Mouse (Mus musculus) left cerebral cortex, postnatal 4 days (tissue): ENCODE results near the gene Prss53. TPM values are rescaled to one million over a fixed set of nuclear protein-coding genes. Genes with fewer than 3 reads are reported as not detected.

Experiments used
- DNase-seq: peaks from one replicate; pipeline ENCODE4 v3.0.0-alpha.2; 2022
- intact Hi-C: fragments of 180-260 bp; cut with DNase I; formaldehyde crosslinking; loops from one replicate; pipeline ENCODE4 v1.15.1; 2025
- total RNA-seq, 2 experiments: library from RNA; stranded (reverse); gene quantifications; 2 replicates each; pipeline ENCODE4 v1.2.3; 2021

Gene Prss53
- under 1 TPM; 0.54 to 0.90 TPM for total RNA-seq

DNA sequence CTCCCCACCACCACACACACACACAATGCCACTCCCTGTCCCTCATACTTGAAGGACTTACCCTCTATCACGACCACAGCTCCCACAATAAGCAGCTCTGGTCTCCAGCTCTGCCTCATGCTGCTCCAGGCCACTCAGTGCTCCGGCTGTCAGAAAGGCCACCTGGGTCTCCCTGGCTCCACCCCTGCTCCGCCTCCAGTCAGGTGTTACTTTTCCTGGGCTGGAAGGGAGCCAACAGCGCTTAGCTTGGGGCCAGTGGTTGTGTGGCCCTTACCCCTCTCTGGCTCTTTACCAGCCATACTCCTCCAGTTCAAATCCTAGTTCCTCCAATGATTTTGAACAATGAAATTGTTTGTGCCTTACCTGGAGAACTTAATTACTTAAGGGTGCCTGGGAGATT is at the start of gene Prss53:
Prss53 (minus strand) TSS at position 173 of the 400 bp plus-strand sequence.
- intact Hi-C loops = no loop called here
- DNase-seq = no peak

DNA sequence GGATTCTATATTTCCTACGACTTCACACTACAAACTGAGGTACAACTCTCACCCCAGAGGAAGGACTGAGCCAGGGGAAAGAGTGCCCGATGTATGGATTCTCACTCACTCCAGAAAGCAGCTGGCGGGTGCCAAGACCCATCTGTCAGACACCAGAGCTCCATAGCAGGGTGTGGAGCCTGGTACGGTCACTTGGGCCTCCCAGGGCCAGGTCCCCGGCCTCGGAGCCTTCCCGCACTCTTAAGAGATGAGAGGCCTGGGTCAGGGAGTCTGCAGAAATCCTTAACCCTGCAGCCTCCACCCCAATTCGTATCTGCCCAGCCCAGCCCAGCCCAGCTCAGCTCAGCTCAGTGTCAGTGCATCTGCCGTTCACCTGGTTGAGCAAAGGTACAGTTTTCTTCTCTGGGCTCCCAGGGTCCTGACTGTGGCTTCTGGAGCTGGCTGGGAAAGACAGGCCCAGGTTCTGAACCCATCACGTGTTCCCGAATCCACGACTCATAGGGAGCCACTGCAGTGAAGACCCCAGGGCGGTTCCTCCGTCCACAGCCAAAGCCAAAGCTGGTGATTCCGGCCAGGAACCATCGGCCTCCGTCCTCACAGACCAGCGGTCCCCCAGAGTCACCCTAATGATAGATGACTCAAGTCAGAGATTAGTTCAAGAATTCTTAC is 45.6 kb upstream of the Prss53 start:
- DNase-seq = no peak
- intact Hi-C loops = no loop called here

DNA sequence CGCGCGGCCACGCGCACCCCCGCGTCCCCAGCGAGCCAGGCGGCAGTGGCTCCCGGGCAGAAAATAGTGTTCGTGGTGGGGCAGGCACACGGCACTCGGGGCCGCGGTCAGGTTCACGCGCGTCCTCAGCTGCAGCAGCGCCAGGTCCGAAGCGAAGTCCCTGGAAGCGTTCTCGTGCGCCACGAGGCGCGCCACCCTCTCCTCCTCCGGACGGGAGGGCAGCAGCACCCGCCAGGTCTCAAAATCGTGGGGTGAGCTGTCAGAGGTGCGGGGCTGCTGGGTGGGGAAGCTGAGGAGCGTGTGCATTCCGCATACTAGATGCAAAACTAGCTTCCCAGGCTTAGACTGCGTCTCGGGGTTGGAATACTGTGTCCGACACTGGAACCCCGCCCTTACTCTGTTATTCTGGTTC is 45.0 kb upstream of the Prss53 start:
- intact Hi-C loops = no loop called here

DNA sequence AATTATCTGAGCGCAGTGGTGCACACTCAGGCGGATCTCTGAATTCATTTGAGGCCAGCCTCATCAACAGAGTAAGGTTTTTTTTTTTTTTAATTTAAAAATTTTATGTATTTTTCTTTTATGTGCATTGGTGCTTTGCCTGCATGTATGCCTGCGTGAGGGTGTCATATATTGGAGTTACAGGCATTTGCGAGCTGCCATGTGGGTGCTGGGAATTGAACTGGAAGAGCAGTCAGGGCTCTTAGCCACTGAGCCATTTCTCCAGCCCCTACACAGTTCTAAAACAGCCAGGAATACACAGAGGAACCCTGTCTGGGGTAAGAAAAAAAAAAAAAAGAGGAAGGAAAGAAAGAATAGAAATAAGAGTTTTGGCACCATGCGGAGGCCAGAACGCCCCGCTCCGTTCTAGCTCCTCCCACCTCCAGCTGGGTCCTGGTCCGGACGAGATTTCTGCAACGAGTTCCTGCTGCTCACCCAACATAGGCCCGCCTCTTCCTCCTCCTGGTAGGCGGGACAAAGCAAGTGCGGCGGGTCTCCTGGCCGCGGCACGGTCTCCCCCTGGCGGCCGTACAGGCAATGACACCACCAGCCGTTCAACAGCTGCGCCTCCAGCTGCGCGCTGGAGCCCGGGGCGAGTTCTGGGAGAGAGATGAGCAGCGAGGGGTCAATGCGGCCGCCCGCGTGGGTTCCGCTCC is 44.4 kb upstream of the Prss53 start:
- intact Hi-C loops = no loop called here
- DNase-seq = peak; percentile 94

More for the DNA sequence above, 45.0 kb upstream of the Prss53 start:
- no peak for DNase-seq

DNA sequence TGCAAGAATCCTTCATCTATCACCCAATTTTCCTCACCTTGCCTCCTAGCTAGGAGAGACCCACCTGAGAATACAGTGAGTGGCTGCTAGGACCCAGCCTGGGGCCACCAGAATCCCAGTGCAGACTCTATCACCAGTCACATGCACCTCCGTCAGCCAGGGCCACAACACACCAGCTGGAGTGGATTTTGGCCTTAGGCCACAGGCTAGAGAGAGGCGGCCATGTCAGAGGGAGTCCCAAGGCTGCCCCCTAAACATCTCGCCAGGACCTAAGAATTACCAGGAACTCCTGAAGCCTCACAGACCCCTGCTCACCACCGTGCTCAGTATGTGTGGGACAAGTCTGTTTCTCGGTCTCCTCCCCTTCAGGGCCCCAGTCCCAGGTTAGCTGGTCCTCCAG is 43.3 kb upstream of the Prss53 start:
- no peak for DNase-seq
- intact Hi-C loops = no loop called here

DNA sequence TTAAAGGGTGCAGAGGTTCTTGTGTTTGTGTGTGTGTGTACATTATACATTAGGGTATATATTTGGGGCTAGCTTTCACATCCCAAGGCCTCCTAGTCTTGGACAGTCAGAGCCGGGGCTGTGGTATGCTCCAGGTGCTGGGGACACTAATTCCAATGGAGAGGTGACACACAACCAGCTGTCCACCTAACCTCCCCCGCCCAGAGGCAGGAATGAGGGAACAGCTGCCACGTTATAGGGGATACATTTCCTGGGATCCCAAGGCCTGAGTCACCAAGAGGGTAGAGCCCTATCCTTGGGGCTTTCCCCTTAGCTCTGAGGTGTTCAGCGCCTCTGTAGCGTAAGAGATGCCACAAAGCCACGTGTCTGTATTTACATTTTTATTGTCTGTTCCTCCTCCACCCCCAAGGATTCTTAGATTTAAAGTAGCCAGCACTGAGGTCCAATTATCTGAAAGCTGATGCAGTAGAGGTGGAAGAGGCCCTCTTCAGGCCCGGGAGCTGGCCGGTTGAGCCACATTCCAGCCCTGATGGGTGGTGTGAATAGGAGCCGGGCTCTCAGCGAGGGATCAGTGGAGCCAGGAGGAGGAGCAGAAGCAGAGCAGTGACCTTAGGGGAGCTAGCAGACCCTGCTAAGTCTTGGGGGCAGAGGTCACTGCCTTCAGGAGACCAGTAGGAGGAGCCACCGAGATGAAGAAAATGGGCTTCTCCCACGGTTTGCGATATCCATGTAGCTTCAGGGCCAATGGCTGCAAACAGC is 41.7 kb upstream of the Prss53 start:
- intact Hi-C loops = no loop called here
- DNase-seq = no peak

DNA sequence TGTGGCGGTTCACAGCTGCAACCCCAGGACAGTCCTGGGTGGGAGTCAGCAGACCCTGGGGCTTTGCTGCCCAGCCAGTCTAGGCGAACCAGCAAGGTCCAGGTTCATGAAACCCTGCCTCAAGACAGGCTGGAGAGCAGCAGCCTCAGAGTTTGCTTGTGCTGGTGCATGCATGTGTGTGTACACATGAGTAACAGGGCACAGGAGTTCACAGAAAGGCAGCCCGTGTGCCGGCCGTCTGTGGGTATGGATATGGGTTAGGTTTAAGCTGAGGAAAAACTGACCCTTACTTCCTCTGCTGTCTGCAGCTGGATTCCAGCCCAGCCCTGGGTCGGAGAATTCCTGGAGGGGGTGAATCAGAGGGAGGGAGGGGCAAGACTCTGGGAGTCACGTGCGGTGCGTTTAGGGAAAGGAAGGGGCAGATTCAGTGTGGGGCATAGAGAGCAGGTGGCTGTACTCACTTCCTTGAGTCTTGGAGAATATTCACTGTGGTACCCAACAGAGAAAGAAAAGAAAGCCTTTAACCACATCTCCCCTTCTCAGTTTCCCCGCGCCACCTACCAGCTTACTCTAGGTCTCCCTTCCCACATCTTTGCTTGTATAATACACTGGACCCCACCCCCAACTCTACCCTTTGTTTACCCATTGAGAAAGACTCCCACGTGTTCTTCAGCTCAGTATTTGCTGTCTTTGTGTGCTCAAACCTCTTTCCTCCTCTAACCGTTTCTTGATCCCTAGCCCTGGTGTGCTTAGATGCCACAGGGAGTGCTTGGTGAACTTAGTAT is 40.8 kb upstream of the Prss53 start:
- DNase-seq = no peak
- intact Hi-C loops = no loop called here

DNA sequence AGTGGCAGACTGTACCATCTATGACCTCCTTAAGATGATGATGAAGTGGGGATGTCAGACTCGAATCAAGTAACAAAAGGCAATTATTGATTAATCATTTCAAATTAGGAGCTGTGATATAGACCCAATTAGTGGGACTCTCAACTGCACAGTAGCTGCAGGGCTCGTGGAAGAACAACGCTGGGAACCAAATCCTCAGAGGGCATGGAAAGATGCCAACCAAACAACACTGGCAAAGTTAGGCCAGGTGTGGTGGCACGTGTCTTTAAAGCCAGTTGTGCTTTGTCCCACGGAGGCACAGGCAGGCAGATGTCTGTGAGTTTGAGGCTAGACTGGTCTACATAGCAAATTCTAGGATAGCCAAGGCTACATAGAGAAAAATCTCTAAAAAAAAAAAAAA is 39.9 kb upstream of the Prss53 start:
- intact Hi-C loops = no loop called here
- no peak for DNase-seq

DNA sequence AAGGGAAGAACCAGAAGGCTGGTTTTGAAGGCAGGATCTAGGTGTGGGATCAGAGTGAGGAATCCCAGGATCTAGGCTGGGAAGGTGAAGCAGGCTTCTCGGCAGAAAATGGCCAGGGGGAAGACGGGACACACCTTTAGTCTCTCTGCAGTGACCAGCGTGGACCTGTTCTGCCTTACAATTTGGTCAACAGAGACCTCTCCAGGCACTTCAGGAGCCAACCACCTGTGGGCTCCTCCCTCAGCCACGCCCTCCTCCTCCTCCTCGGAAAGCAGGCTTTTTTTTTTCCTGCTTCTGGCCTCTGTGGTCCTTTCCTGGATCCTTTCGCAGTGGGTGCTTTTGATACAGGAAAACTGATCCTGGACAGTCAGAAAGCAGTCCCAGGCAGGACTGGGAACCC is 39.2 kb upstream of the Prss53 start, which contains the start of gene Prss8:
Prss8 (minus strand) TSS at position 182 of the 400 bp plus-strand sequence.
- no peak for DNase-seq
- intact Hi-C loops = no loop called here

DNA sequence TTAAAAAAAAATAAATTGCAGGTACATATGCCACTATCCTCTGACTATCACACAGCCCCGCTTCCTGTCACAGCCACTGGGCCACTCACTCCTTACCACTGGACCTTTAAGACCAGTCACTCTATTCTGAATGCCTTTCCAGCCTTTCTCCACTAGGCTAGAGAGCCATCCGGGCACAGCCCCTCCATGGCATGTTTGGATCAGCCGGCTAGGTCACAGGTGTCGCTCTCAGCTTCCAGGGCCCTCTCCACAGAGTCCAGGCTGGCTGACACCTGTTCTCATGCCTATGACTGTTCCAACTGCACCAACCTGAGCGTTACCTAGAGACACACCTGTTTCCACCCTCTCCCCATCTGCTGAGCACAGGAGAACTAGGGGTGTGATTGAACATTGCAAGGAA is 37.8 kb upstream of the Prss53 start:
- intact Hi-C loops = no loop called here
- DNase-seq = no peak

DNA sequence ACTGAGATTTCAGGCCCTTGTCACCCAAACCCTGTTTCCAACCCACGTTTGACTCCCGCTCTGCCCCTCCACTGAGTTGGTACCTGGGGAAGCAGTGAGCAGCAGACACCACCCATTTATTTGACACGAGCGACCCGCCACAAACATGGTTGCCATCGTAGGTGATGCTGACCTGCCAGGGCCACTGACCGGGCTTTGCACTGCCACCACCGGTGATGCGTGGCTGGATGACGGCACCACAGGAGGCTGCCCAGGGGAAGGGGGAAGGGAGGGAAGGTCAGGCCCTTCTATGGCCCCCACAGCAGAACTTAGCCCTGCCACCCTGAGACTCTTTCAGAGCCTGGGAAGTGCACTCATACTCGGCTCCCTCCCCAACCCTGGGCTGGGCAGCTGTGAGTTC is 37.0 kb upstream of the Prss53 start:
- DNase-seq = no peak
- intact Hi-C loops = no loop called here

DNA sequence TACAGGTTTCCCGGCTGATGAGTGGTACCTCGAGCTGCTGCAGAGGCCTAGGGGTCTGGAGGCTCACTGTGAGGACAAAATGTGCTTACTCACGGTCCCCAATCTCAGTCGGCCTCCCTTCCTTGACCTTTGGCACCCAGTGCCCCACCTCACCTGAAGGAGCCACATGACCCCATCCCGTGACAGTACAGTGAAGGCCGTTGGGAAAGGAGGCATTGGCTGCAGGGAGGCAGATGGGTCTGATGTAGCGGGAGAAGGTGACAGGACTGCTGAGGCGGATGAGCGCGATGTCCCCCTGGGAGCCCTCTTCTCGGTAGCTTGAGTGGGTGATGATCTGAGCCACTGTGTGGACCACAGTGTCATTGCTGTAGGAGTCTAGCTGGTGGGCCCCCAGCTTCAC is 36.1 kb upstream of the Prss53 start:
- intact Hi-C loops = no loop called here
- no peak for DNase-seq

DNA sequence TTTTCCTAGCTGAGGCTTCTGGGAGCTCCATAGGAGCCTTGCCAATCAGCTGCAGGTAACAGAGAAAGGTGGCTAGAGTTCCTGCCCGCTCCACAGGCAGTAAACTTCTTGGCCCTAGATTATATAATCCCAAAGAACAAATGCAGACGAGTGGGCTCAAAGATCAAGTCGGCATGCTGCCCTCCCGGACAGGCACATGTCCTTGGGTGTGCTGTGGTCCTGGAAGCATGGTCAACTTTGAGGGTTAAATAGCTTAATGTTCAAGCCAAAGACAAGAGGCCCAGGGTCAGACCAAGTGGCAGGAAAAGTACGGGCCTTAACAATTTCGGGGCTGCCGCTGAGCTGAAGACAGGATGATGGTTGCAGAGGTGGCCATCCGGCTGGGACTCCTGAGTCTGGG is 35.3 kb upstream of the Prss53 start:
- no peak for DNase-seq
- intact Hi-C loops = no loop called here

DNA sequence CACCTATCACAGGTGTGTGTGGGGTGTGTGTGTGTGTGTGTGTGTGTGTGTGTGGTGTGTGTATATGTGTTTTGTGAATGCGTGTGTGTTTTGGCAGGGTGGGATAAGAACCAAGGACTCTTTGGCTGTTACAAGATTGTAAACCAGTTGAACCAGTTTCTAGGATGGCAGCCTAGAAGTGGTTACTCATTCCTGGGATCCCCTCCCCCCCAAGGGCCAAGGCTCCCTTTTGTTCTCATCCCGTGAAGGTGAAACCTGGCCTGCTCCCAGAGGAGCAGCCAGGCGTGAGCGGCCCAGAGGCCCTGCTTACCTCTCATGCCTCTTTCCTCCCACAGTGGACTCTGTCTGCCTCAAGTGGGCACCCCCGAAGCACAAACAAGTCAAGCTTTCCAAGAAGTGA is 34.5 kb upstream of the Prss53 start:
- no peak for DNase-seq
- intact Hi-C loops = no loop called here

DNA sequence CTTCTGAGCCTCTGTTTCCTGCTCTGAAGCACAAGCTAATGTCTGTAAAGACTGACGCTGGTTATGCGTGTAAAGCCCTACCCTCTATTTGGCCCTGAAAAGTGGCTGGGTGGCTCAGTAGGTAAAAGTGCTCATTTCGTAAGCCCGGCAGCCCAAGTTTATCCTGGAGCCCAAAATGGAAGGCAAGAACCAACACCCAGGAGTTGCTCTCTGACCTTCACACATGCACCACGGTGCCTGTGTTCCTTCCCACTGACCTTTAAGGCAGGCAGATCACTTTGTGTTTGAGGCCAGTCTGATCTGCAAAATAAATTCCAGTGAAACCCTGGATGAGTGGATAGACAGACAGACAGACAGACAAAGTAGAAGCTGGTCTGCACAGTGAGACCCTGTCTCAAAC is 32.9 kb upstream of the Prss53 start:
- intact Hi-C loops = no loop called here
- DNase-seq = no peak

DNA sequence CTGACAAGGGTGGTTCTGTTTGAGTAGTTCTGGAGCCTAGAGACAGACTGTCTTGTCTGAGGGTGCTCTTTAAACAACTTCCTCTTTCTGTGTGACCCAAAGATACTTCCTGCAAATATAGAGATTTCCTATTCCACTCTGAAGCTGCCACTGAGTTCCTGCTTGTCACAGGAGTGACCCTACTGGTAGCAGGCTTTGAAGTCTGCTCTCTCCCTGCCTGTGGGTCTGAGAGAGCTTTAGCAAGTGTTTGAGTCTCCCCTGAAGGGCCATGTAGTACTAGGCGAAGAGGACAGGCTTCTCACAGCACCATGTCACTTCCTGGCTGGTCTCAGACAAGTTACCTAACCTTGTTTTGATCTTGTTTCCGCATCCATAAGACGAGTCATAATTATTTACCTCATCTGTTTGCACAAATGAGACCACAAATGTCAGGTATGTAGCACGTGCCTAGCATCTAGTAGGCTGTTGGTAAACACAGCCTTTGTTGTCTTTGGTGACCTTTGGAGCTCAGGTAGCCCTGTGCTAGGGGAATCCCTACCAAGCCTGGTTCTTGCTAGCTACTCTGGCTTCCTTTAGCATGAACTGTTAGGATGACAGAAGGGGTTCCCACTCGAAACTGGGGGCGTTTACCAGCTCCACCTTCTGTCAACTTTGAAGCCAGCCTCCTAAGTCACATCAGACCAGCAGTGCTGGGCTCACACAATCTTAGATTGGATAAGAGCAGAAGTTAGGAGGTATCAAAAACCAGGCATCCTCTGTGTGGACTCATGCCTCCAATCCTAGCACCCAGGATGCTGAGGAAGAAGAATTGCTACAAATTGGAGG is 31.9 kb upstream of the Prss53 start:
- intact Hi-C loops = no loop called here
- DNase-seq = no peak

DNA sequence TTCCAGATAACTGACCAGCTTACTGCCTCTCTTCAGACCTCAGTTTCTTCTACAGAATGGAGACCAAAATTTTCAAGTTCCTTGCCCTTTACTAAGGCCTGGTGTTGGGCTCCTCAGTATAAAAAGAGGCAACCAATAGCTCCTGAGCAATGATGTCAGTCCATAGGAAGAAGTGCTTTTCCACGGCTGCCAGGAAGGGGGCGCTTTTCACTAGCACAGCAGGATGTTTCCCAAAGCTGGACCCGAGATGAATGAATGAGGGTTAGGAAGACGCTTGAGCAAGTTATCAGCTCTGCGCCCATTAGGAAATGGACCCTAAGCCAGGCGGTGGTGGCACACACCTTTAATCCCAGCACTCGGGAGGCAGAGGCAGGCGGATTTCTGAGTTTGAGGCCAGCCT is 30.7 kb upstream of the Prss53 start:
- DNase-seq = no peak

DNA sequence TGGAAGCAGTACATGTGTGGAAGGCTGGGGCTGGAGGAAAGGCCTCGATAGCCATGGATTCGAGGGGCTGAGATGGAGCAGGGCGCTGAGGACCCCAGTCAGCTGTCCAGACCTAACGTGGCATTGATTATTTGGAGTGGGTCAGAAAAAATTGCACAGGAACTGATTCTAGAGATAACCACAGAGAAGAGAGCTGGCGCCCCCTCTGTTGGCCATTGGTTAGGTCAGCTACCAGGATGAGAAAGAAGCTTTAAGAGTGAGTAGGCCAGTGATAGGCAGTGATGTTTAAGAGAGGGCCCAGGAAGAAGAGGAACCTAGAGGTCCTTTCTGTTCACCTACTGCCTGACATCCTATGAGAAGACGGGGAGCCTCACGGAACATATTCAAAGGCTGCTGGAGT is 28.5 kb upstream of the Prss53 start:
- intact Hi-C loops = no loop called here
- no peak for DNase-seq

More for the DNA sequence above, 30.7 kb upstream of the Prss53 start:
- intact Hi-C loops = no loop called here

DNA sequence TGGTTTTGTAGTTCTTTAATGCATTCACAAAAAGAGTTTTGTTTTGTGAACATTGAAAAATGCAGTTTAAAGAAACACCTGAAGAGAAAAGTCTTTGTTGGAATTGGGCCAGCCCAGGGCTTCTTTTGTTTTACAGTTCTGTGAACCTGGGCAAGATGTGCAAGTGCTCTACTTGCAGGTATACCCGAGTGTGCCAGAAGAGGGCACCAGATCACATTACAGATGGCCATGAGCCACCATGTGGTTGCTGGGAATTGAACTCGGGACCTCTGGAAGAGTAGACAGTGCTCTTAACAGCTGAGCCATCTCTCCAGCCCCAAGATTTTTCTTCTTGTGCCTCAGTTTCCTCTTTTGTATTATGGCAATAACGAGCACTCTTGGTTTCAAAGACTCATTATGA is 27.4 kb upstream of the Prss53 start:
- intact Hi-C loops = no loop called here
- peak; percentile 38 for DNase-seq

DNA sequence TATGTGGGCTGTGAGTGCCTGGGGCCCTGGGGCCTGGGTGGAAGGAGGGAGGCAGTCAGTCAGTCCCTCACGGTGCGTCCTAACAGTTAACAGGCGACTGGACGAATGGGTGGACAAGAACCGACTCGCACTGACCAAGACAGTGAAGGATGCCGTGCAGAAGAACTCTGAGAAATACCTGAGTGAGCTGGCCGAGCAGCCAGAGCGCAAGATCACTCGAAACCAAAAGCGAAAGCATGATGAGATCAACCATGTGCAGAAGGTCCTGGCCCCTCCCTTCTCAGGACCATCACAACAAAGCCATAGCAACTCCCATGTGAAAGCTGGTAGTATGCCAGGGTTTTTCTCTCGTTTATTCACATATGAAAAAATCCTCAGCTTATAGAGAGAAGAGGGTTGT is 24.5 kb upstream of the Prss53 start:
- intact Hi-C loops = no loop called here
- no peak for DNase-seq
